Mouse (Mus musculus): ENCODE measurements around the gene Als2cr12.
"Not testable (repeated sequence)": the region's sequence is repeated elsewhere in the genome, so short reads cannot be mapped to it uniquely, and the experiment has no call there.

The Als2cr12 gene

DNA sequence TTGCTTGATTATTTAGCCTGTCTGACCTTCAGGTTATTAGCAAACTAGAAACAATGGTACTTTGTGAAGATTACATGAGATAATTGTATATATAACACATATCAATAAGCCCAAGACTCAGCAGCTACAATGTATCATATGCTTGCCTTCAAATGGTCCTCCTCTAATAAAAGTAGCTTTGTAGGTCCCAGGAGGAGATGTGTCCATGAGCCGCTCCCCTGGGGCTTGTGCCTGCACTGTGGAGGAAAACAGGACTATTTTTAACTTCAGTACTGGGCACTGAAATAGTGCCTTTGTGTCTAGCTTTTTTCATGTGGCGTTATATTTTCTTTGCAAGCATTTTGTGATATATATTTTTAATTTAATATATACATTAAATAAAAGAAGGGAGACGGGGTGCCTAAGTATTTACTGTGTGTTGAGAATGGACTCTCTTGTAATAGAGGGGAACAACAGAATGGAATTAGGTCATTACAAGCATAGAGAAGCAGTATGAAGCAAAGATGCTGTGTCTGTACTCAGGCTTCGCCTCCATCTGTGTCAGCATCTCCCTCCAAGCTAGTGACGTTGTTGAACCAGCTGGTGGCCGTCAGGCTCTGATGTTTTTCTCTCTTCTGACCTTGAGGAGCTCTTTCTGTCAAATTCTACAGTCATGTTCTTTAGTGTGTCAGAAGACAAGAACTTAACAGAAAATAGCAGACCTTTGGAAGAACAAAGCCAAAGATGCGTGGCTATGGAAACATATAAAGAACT is 73.6 kb downstream of the Als2cr12 start:
- in situ Hi-C loops (cut with MboI; ENCODE audit: unreplicated experiment in 2 of 2): no loop called here

DNA sequence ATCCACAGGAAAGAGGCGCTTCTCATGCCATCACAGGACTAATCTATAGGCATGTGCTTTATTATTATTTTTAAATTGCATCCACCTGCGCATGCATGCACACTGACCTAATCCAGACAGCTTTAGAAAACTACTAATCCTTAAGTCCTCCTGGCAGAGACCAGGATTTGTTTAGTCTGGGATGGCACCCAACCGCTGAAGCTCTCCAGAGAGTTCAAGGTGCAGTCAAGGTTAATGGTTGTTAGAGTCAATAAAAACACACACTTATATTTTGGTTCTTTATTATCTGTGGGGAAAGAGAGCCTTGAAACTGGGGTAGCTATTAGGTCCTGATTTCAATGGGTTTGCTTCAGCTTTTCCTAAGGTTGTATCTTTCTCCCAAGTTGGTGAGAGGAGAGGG is 74.5 kb downstream of the Als2cr12 start:
- in situ Hi-C loops (cut with MboI; ENCODE audit: unreplicated experiment in 2 of 2): no loop called here

DNA sequence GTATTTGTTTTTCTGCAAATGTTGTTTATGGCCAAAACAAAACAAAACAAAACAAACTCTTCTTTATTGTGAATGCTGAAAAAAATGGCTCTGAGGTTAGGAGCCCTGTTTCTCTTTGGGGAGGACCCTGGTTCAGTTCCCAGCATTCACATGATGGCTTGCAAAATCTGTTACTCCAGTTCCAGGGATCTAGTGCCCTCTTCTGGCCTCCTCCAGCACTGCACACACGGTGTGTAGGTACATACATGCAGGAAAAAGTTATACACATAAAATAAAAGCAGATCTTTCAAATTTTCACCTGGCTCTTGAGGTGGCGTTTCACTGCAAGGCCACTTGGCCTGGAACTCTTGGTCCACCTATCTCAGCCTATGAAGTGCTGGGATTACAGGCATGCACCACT is 77.0 kb downstream of the Als2cr12 start:
- in situ Hi-C loops (cut with MboI; ENCODE audit: unreplicated experiment in 2 of 2): no loop called here

DNA sequence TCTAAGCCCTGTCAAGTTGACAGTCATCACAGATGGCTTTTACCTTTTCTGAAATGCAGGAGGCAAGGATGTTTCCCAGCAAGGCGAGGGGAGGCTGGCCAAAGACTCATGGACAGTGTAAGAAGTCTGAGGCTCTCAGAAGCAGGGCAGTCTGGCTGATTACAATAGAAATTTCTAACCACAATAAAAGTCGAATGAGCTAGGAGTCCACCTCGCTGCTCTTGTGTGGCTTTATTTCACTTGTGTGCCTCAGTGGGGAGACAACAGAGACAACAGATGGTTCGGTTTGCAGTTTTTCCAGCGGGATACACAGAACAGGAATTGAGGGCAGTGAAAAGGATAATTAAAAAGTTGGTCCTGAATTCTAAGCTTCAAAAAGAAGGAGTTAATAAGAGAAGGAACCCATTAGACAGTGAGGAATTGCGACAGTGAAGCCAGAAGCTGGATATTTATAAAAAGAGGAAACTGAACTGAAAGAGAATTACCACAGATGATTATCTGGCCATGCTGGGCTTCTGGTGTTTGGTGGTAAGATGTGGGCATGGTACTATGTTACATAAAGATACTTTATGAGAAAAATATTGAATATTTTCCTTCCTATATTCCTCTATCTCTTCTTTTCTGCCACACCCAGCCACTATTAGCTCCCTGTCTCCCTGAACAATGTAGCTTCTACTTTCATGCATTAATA is 77.7 kb downstream of the Als2cr12 start:
- in situ Hi-C loops (cut with MboI; ENCODE audit: unreplicated experiment in 2 of 2): no loop called here

DNA sequence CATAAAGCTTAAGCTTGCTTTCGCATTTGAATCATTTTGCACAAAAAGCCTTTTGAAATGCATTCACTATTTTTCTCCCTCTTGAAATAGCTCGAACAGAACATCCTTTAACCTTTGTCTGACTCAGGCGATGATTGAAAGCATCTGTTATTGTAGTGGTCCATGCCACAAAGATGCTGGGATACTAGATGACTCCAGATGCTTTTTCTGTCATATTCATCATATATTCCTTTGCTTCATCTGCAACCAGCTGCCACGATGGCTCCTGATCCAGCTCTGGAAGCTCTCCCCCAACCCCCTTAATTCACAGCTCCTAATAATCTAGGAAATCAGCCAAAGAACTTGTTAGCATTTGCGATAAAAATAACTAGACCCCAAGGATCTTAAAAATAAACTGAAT is 78.7 kb downstream of the Als2cr12 start:
- in situ Hi-C loops (cut with MboI; ENCODE audit: unreplicated experiment in 2 of 2): no loop called here

DNA sequence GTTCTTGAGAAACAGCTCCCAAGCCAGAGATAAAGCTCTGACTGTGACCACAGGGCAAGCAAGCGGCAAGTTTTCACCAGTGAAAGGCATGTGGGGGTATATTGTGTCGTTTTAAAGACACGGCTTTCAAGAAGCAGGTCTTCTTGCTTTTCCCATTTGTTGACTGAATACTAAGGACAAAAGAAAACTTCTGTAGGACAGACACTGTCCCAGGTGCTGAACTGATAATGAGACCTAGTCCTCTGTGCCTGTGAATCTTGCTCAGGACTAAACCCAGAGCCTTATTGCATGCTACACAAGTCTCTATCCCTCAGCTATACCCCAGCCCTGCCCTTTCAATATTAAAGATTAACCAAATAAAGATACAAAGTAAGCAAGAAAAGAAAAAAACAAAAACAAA is 79.6 kb downstream of the Als2cr12 start:
- in situ Hi-C loops (cut with MboI; ENCODE audit: unreplicated experiment in 2 of 2): no loop called here

DNA sequence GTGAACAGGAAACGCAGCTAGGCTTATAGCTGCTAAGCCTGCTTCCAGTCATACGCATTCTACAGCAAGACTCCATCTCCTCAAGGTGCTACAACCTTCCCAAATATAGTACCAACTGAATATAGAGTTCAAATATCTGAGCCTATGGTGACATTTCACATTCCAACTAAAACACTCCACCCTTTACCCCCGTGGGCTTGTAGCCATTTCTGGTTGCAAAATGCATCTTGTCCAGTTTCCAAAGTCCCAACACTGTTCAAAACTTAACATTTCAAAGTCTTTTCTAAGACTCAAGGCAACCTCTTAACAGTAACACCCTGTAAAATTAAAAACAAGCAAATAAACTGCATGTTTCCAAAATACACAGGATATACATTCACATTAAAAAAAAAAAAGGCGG is 80.6 kb downstream of the Als2cr12 start:
- in situ Hi-C loops (cut with MboI; ENCODE audit: unreplicated experiment in 2 of 2): no loop called here

DNA sequence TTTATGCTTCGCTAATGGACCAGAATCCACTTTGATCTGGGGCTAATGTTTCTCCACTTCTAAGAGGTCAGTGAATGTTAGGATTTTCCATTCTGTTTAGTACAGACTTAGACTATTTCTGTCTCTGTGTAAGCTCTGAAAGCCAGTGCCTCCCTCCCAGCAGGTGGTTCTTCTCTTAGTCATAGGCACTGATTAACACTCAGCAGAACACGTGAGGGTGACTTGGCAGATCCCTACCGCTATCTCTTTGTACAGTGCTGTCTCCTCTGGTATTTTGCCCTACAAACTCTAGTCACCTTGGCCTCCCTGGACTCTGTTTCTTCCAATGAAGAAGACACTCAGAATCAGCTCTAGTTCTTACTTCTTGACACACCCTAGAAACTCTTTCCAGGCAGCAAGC is 81.4 kb downstream of the Als2cr12 start:
- in situ Hi-C loops (cut with MboI; ENCODE audit: unreplicated experiment in 2 of 2): no loop called here

DNA sequence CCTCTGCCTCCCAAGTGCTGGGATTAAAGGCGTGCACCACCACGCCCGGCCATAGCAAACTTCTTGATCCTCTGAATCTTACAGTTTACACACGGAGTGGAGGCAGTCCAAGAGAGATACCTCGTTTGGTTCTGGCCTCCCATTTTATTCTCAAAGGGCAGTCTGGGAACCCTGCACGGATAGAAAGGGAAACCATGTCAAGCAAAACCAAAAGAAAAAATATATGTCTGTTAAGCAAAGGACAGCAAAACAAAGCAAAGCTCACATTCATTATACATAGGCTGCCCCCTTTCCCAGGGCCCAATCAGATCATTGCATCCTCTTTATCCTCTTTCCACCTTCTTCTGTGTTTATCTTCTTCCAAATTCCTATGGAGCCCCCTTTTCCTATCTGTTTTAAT is 82.0 kb downstream of the Als2cr12 start:
- in situ Hi-C loops (cut with MboI; ENCODE audit: unreplicated experiment in 2 of 2): no loop called here

DNA sequence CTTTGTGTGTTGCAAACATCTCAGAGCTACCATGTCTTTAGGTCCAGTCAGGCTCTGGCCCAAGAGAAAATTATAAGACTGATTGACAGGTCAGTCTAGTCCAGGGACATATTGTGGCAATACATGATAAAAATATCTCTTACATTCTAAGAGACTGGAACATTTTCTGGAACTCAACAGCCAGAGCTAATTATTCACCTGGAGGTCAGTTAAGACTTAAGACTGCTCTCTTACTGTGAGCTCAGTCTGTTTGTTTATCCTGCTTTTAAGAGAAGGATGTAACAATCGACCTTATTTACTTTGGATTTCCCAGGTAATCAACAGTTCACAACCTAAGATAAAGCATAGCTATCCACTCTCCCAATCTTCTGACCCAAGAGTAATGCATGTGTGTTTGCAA is 85.2 kb downstream of the Als2cr12 start:
- in situ Hi-C loops (cut with MboI; ENCODE audit: unreplicated experiment in 2 of 2): no loop called here

DNA sequence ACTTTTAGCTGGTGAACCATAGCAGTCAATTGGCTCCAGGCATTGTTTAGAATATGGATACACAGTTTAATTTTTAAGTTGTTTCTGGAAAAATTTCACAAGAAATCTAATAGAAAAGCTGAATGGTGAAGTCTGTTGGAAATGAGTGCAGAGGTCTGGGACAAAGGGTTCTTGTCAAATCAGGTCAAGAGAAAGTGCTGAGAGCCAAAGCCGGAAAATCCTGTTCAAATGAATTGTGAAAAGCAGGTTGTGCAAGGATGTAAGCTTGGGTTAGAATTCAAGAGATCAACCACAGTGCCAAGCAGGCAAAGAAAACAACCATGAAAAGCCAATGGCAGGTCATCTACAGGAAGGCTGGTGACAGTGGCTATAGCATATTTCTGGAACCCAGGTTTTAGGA is 85.6 kb downstream of the Als2cr12 start:
- in situ Hi-C loops (cut with MboI; ENCODE audit: unreplicated experiment in 2 of 2): no loop called here

DNA sequence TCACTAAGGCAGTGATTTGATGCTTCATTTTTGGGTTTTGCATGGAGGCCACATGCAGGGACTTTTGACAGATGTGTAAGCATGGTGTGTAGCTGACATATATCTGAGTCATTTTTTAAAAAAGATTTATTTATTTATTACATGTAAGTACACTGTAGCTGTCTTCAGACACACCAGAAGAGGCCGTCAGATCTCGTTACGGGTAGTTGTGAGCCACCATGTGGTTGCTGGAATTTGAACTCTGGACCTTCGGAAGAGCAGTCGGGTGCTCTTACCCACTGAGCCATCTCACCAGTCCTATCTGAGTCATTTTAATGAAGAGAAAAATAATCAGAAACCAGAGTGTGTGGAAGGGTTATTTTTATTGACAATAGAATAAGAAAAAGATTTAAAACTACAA is 86.2 kb downstream of the Als2cr12 start:
- in situ Hi-C loops (cut with MboI; ENCODE audit: unreplicated experiment in 2 of 2): not testable (repeated sequence)

DNA sequence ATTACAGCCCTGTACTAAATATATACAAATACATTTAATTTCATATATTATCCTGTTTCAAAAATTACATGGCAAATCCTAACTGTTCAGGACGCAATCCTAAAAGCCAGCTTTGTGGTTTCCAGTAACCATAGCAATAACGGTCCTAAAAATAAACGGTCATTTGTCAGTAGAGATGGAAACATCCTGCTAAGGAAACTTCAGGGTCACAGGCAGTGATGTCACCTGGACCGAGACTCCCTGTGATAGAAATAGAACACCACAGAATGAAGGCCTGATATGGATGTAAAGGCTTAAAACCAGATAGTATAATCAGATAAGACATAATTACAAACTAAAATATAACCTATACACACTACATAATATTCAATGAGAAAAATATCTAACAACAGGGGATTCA is 92.1 kb downstream of the Als2cr12 start:
- in situ Hi-C loops (cut with MboI; ENCODE audit: unreplicated experiment in 2 of 2): no loop called here

DNA sequence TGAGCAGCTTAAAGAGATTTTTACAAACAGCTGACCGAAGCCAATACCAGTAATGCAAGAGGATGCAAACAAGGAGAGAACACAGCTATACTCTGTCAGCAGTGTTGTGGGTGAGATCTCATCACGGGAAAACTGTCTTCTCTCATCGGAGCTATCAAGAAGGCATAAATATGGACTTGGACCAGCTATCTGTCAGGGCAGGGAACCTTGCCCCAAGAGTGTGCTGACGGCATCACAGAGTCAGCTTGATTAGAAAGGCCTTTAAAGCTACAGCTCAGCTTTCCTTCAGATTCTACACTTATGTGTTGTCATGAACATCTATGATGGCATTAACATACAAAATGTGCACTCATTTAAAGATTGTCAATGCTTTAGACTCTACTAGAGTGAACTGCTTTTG is 93.1 kb downstream of the Als2cr12 start:
- in situ Hi-C loops (cut with MboI; ENCODE audit: unreplicated experiment in 2 of 2): no loop called here

Measured in v-Abl transformed pro-B cells (cell line).